In genomic region chr2:77327246-77327645, GRCm38 (mm10) we compare ENCODE assay signal across 25 mouse cellular contexts.
"Had no signal": no experiment of that assay in that cellular context is flagged by ENCODE, and none has a peak within 500 bp of the region (broad histone marks: within the 10 kb centered on the region; RNA-seq: fewer than 3 reads in every experiment).

No protein-coding gene starts in this region.

- H3K4me3 ChIP-seq: forebrain, embryonic 15.5 days; heart, embryonic 15.5 days; hindbrain, embryonic 13.5 days; hindbrain, embryonic 15.5 days; kidney, embryonic 15.5 days; limb, embryonic 13.5 days; limb, embryonic 15.5 days; liver, embryonic 12.5 days had no signal

- H3K27me3 ChIP-seq: forebrain, embryonic 15.5 days; heart, embryonic 15.5 days; hindbrain, embryonic 13.5 days; hindbrain, embryonic 15.5 days; kidney, embryonic 15.5 days; limb, embryonic 13.5 days; limb, embryonic 15.5 days; liver, embryonic 12.5 days had no signal

- H3K4me2 ChIP-seq: forebrain, embryonic 15.5 days; heart, embryonic 11.5 days; heart, embryonic 15.5 days; hindbrain, embryonic 13.5 days; hindbrain, embryonic 15.5 days; kidney, embryonic 15.5 days; limb, embryonic 13.5 days; limb, embryonic 15.5 days; liver, embryonic 12.5 days had no signal

- H3K9ac ChIP-seq: forebrain, embryonic 15.5 days; forebrain, postnatal 0 days; heart, embryonic 15.5 days; hindbrain, embryonic 13.5 days; hindbrain, embryonic 15.5 days; kidney, embryonic 15.5 days; limb, embryonic 13.5 days; limb, embryonic 15.5 days; liver, embryonic 12.5 days; liver, embryonic 14.5 days had no signal

- H3K36me3 ChIP-seq: forebrain, embryonic 15.5 days; heart, embryonic 15.5 days; hindbrain, embryonic 13.5 days; hindbrain, embryonic 15.5 days; kidney, embryonic 15.5 days; limb, embryonic 13.5 days; limb, embryonic 15.5 days; liver, embryonic 12.5 days had no signal

- H3K4me1 ChIP-seq: heart, embryonic 15.5 days; liver, embryonic 12.5 days had no signal

- DNase-seq: forebrain, postnatal 0 days; gastrocnemius, postnatal 14 days; gastrocnemius, postnatal 36 days; heart, adult 18-20 months; kidney, adult 11 months; kidney, adult 2 months; kidney, adult 9 months; kidney, postnatal 14 days; kidney, postnatal 36 days; layer of hippocampus, adult 9-11 months; layer of hippocampus, postnatal 36 days; left cerebral cortex, postnatal 4 days had no signal

- ATAC-seq: forebrain, embryonic 15.5 days; forebrain, postnatal 0 days; hindbrain, postnatal 0 days; intestine, embryonic 16.5 days; liver, embryonic 12.5 days had no signal

- H3K27ac ChIP-seq: forebrain, embryonic 15.5 days; heart, embryonic 15.5 days; hindbrain, embryonic 13.5 days; hindbrain, embryonic 15.5 days; hindbrain, postnatal 0 days; kidney, embryonic 15.5 days; kidney, postnatal 0 days; limb, embryonic 13.5 days; limb, embryonic 15.5 days; liver, embryonic 12.5 days; liver, embryonic 14.5 days had no signal

- H3K9me3 ChIP-seq: forebrain, embryonic 15.5 days; heart, embryonic 15.5 days; hindbrain, embryonic 13.5 days; hindbrain, embryonic 15.5 days; kidney, embryonic 15.5 days; limb, embryonic 13.5 days; limb, embryonic 15.5 days; liver, embryonic 12.5 days had no signal
